Mouse (Mus musculus) kidney, embryonic 16.5 days (tissue): ENCODE measurements at regions not wholly inside any gene's neighbourhood (a gene's known extent, or its start where the extent isn't known, plus 50 kb on each side); places are given as distances from the start of the nearest gene placed in this dataset.

Experiments
- ATAC-seq: fragments of 200-750 bp; cut with Nextera tagmentation; 2 replicates; pipeline ENCODE4 v1.8.0; 2017; ENCODE audit warnings: moderate TSS enrichment; ENCODE audit not compliant: low FRiP score, low TSS enrichment
- H3K27ac ChIP-seq: fragments of 300-500 bp; sonication (generic); 2 replicates; pipeline ENCODE4 v1.5.1; 2014; ENCODE audit warnings: low read length
- H3K27me3 ChIP-seq: fragments of 300-500 bp; sonication (generic); 2 replicates; pipeline ENCODE4 v1.6.1; 2014; ENCODE audit warnings: low read length, control low read depth, mixed read lengths; ENCODE audit not compliant: insufficient read depth
- H3K36me3 ChIP-seq: fragments of 300-500 bp; sonication (generic); 2 replicates; pipeline ENCODE4 v1.6.1; 2014; ENCODE audit warnings: low read length, control low read depth, mixed read lengths; ENCODE audit not compliant: insufficient read depth
- H3K4me1 ChIP-seq: fragments of 300-500 bp; sonication (generic); 2 replicates; pipeline ENCODE4 v1.6.1; 2014; ENCODE audit warnings: low read length, control low read depth, mixed read lengths; ENCODE audit not compliant: insufficient read depth
- H3K4me2 ChIP-seq: fragments of 300-500 bp; sonication (generic); replicated peaks from 2 replicates; pipeline ENCODE4 v1.6.1; 2014; ENCODE audit warnings: low read depth, low read length
- H3K4me3 ChIP-seq: fragments of 300-500 bp; sonication (generic); 2 replicates; pipeline ENCODE4 v1.5.1; 2014; ENCODE audit warnings: mild to moderate bottlenecking, low read length
- H3K9ac ChIP-seq: fragments of 300-500 bp; sonication (generic); replicated peaks from 2 replicates; pipeline ENCODE4 v1.6.1; 2014; ENCODE audit warnings: low read length
- H3K9me3 ChIP-seq: fragments of 300-500 bp; sonication (generic); 2 replicates; pipeline ENCODE4 v1.6.1; 2016; ENCODE audit warnings: low read length, control low read depth
- WGBS: fragments of 180-500 bp; shearing (Covaris S2); extraction: QIAGEN DNeasy Blood & Tissue Kit; methylation state at CpG from one replicate; pipeline ENCODE4 v1.1.7; 2014; 5-methylcytosine and 5-hydroxymethylcytosine counted together

DNA sequence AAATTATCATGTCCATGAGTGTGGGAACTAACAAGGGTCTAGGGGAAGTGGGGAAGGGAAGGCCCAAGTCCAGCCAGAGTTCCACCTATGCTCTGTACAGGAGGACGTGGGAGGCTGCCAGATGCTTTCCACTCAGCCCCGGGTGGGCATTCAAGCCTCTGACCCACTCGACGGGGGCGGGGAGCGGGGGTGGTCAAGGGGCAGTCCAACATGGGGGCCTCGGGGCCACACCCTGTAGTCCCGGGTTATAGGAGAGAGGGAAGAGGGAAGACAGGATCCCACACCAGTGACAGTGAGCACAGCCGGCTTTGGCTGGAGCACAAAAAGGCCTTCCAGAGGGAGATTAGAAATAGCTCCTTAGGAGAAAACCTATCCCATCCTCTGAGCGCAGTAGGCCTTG is 283.1 kb upstream of the Ddi1 start:
- no peak overlapping the region for H3K27ac ChIP-seq
- no peak overlapping the region for H3K4me3 ChIP-seq
- peak; percentile 6; the same call in 1 of the 2 replicates for ATAC-seq

DNA sequence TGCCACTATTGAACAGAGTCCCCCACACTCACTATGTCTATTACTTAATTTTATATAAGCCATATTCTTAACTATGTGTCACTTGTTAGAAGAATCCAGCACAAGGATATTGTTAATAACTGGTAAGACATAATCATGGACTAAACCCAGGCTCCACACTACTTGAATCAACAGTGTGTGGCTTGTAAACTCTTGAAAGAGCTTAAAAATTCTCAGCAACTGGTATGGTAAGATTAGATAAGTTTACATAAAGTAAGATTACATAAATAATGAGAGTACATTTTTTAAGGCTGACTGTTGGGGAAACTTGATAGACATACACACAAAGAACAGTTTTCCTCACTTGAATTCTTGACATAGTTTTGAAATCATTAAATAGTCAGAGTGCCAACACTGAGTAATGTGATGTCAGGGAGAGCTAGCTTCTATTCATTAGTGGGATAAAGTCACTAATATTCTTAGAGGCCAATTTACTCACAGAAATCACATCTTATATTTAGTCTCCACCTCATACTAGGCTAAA is 270.6 kb upstream of the Ddi1 start:
- H3K4me1 ChIP-seq: no peaks in the 10 kb centered on the region

More for the DNA sequence above, 283.1 kb upstream of the Ddi1 start:
- no peaks in the 10 kb centered on the region for H3K27me3 ChIP-seq
- no peaks in the 10 kb centered on the region for H3K9me3 ChIP-seq
- no peaks in the 10 kb centered on the region for H3K36me3 ChIP-seq
- H3K4me1 ChIP-seq: no peaks in the 10 kb centered on the region
- H3K4me2 ChIP-seq: no peak overlapping the region
- H3K9ac ChIP-seq: no peak overlapping the region
- 89% methylated on average over 10 of the region's 10 CpGs for WGBS

DNA sequence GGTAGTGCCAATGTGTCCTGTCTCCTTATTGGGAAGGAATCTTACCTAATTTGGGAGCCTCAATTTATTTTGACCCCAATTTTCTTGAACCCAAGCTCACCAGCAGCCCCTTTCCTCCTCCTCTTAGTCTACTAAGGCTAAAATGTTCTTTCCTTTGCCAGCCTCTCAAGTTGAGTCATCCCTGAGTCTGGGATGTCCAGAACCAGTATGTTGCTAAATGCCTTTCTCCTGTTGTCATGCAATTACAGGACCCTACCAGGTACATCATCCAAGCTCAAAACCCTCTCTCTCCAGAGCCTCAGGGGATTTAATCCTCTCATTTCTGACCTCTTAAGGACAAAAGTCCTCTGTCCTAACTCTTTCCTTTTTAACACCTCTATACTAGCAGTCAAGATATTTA is 259.2 kb upstream of the Ddi1 start:
- Histone ChIP-seq H3K9me3 (no peaks in the 10 kb centered on the region), H3K36me3 (no peaks in the 10 kb centered on the region), H3K4me1 (no peaks in the 10 kb centered on the region), H3K27ac (no peak overlapping the region), H3K4me2 (no peak overlapping the region), H3K27me3 (no peaks in the 10 kb centered on the region), H3K4me3 (no peak overlapping the region), H3K9ac (no peak overlapping the region)
- no peak for ATAC-seq

More for the DNA sequence above, 270.6 kb upstream of the Ddi1 start:
- Histone ChIP-seq H3K4me3 (no peak overlapping the region), H3K9me3 (no peaks in the 10 kb centered on the region), H3K4me2 (no peak overlapping the region), H3K9ac (no peak overlapping the region), H3K27me3 (no peaks in the 10 kb centered on the region), H3K36me3 (no peaks in the 10 kb centered on the region), H3K27ac (no peak overlapping the region)
- ATAC-seq: no peak

GRCm38 (mm10) chr9:6517194-6517593 is 247.5 kb upstream of the Ddi1 start:
- Histone ChIP-seq H3K4me2 (no peak overlapping the region), H3K4me3 (no peak overlapping the region), H3K9ac (no peak overlapping the region), H3K27me3 (no peaks in the 10 kb centered on the region), H3K36me3 (no peaks in the 10 kb centered on the region), H3K9me3 (no peaks in the 10 kb centered on the region), H3K4me1 (no peaks in the 10 kb centered on the region), H3K27ac (no peak overlapping the region)
- WGBS: 63% methylated on average over 2 of the region's 2 CpGs
- no peak for ATAC-seq

- no peaks in the 10 kb centered on the region for H3K4me1 ChIP-seq
- no peaks in the 10 kb centered on the region for H3K27me3 ChIP-seq
- H3K9me3 ChIP-seq: no peaks in the 10 kb centered on the region
- no peak overlapping the region for H3K4me2 ChIP-seq
- no peaks in the 10 kb centered on the region for H3K36me3 ChIP-seq
- no peak overlapping the region for H3K4me3 ChIP-seq
- no peak overlapping the region for H3K9ac ChIP-seq
- no peak overlapping the region for H3K27ac ChIP-seq
- no peak for ATAC-seq
Observed at GRCm38 (mm10) chr9:6497786-6498185, 228.1 kb upstream of the Ddi1 start.

- H3K9me3 ChIP-seq: no peaks in the 10 kb centered on the region
- no peak for ATAC-seq
- no peak overlapping the region for H3K4me3 ChIP-seq
- H3K9ac ChIP-seq: no peak overlapping the region
- H3K4me1 ChIP-seq: no peaks in the 10 kb centered on the region
- no peaks in the 10 kb centered on the region for H3K27me3 ChIP-seq
- WGBS: 72% methylated on average over 1 of the region's 1 CpGs
- no peak overlapping the region for H3K27ac ChIP-seq
- no peaks in the 10 kb centered on the region for H3K36me3 ChIP-seq
- H3K4me2 ChIP-seq: no peak overlapping the region
Observed at GRCm38 (mm10) chr9:6480401-6480800, 210.8 kb upstream of the Ddi1 start.

DNA sequence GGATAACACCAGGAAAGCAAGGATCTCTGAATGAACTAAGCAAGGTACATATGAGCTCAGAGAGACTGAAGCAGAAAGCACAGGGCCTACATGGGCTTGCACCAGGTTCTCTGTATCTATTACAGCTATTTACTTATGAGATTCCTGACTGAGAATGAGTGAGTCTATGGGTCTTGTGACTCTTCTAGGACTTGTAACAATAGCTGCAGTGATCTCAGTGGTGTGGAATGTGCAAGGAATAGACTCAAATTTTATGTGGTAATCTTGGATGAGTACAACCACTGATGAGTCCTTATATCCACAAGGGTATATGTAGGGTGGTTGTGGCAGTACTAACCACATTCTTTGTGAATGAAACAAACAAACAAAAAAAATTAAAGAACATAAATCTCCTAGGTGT is 184.9 kb upstream of the Ddi1 start:
- H3K9me3 ChIP-seq: no peaks in the 10 kb centered on the region
- no peak overlapping the region for H3K4me3 ChIP-seq
- H3K27me3 ChIP-seq: no peaks in the 10 kb centered on the region
- no peak overlapping the region for H3K27ac ChIP-seq
- ATAC-seq: no peak
- no peaks in the 10 kb centered on the region for H3K4me1 ChIP-seq
- no peaks in the 10 kb centered on the region for H3K36me3 ChIP-seq
- H3K9ac ChIP-seq: no peak overlapping the region
- H3K4me2 ChIP-seq: no peak overlapping the region

DNA sequence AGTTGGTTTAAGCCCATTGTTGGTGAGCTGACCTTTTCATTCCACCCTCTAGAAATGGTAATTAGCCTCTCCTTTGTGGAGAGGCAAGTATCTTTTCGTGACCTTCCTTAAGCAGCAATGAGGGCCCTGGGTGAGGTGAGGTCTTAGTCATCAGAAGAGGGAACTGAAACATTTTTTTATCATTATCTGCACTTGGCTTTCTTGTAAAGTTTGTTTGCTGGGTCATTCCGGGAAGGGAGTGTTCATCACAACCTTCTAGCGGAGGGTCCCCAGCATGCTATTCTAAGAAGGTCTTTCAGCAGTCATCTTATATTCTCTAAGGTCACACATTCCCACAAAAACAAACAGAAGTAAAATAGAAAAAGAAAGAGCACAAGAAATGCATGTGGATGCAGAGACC is 165.6 kb upstream of the Ddi1 start:
- H3K36me3 ChIP-seq: no peaks in the 10 kb centered on the region
- no peaks in the 10 kb centered on the region for H3K27me3 ChIP-seq
- no peak for ATAC-seq
- no peak overlapping the region for H3K4me2 ChIP-seq
- H3K27ac ChIP-seq: no peak overlapping the region
- no peak overlapping the region for H3K4me3 ChIP-seq
- H3K9ac ChIP-seq: no peak overlapping the region
- 90% methylated on average over 3 of the region's 3 CpGs for WGBS
- no peaks in the 10 kb centered on the region for H3K9me3 ChIP-seq
- no peaks in the 10 kb centered on the region for H3K4me1 ChIP-seq

DNA sequence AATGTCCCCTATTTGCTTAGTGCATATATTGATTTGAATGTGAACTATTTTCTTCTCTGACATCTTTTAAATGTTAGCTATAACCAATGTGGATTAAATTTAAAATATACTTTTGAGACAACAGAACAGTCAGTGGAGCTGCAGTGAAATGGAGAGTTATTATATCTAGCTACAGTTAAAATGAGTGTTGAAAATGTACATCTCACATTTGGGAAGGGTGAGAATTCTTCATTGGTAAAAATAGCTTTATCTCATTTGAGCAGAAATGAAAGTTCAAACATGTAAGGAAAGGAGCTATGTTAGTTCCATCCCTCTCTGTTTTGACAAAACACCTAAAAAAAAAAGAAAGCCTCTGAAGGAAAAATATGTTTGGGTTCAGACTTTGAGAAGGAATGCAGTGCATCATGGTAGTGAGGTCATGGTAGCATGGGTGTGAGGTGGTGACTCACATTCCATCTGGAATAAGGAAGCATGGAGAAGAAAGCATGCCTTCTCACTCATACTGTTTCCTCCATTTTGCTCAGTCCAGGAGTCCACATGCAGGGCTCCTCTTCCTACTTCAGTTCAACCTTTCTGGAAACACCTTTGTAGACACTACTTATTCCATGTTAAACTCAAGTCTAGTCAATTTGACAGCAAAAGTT is 164.3 kb upstream of the Ddi1 start:
- Histone ChIP-seq H3K27me3 (no peaks in the 10 kb centered on the region), H3K9me3 (no peaks in the 10 kb centered on the region), H3K9ac (no peak overlapping the region), H3K4me1 (no peaks in the 10 kb centered on the region), H3K27ac (no peak overlapping the region), H3K4me2 (no peak overlapping the region), H3K4me3 (no peak overlapping the region), H3K36me3 (no peaks in the 10 kb centered on the region)
- no peak for ATAC-seq

GRCm38 (mm10) chr9:6430859-6431258 is 161.2 kb upstream of the Ddi1 start:
- 33% methylated on average over 3 of the region's 3 CpGs for WGBS
- Histone ChIP-seq H3K9me3 (no peaks in the 10 kb centered on the region), H3K9ac (no peak overlapping the region), H3K27me3 (no peaks in the 10 kb centered on the region), H3K36me3 (no peaks in the 10 kb centered on the region), H3K4me2 (no peak overlapping the region), H3K4me1 (no peaks in the 10 kb centered on the region), H3K27ac (no peak overlapping the region), H3K4me3 (no peak overlapping the region)
- no peak for ATAC-seq
